Mouse (Mus musculus) brain, embryonic 14.5 days (tissue): Measurements from ENCODE around the gene Thap11.

Experiments
- CTCF ChIP-seq: fragments of 200-500 bp; IDR thresholded peaks from 2 replicates; pipeline ENCODE4 v1.5.1; 2012; ENCODE audit warnings: inconsistent platforms, mild to moderate bottlenecking, moderate library complexity, borderline replicate concordance; ENCODE audit not compliant: insufficient read depth, insufficient read length; ENCODE audit errors: extremely low read depth
- POLR2A ChIP-seq: fragments of 200-500 bp; IDR thresholded peaks from 2 replicates; pipeline ENCODE4 v1.6.1; 2012; ENCODE audit warnings: mild to moderate bottlenecking, inconsistent platforms, borderline replicate concordance; ENCODE audit not compliant: poor library complexity, insufficient read depth, insufficient read length, severe bottlenecking; ENCODE audit errors: extremely low read depth

GRCm38 (mm10) chr8:105897801-105898480 lies 43.0 kb downstream of the Thap11 start:
- TF ChIP-seq POLR2A (no peak), CTCF (no peak)
